Mouse (Mus musculus) stomach, embryonic 14.5 days (tissue): ENCODE measurements at regions not wholly inside any gene's neighbourhood (a gene's known extent, or its start where the extent isn't known, plus 50 kb on each side); places are given as distances from the start of the nearest gene placed in this dataset.

ENCODE experiments used
- ATAC-seq: fragments of 200-750 bp; cut with Nextera tagmentation; 2 replicates; pipeline ENCODE4 v1.8.0; 2017; ENCODE audit warnings: low read depth, moderate TSS enrichment; ENCODE audit not compliant: insufficient number of reproducible peaks, insufficient read depth, low FRiP score
- H3K27ac ChIP-seq: fragments of 300-500 bp; sonication (generic); 2 replicates; pipeline ENCODE4 v1.5.1; 2014; ENCODE audit warnings: mild to moderate bottlenecking, low read length, moderate library complexity, mixed read lengths
- H3K27me3 ChIP-seq: fragments of 300-500 bp; sonication (generic); 2 replicates; pipeline ENCODE4 v1.6.1; 2014; ENCODE audit warnings: low read length, control low read depth, mixed read lengths; ENCODE audit not compliant: control insufficient read depth, insufficient read depth
- H3K36me3 ChIP-seq: fragments of 300-500 bp; sonication (generic); 2 replicates; pipeline ENCODE4 v1.6.1; 2014; ENCODE audit warnings: mild to moderate bottlenecking, control low read depth, low read length, moderate library complexity, mixed read lengths; ENCODE audit not compliant: control insufficient read depth, insufficient read depth
- H3K4me1 ChIP-seq: fragments of 300-500 bp; sonication (generic); 2 replicates; pipeline ENCODE4 v1.6.1; 2014; ENCODE audit warnings: low read length, control low read depth, mixed read lengths; ENCODE audit not compliant: control insufficient read depth, insufficient read depth
- H3K4me2 ChIP-seq: fragments of 300-500 bp; sonication (generic); replicated peaks from 2 replicates; pipeline ENCODE4 v1.6.1; 2014; ENCODE audit warnings: low read depth, low read length, control low read depth
- H3K4me3 ChIP-seq: fragments of 300-500 bp; sonication (generic); 2 replicates; pipeline ENCODE4 v1.5.1; 2014; ENCODE audit warnings: low read depth, low read length, control low read depth
- H3K9ac ChIP-seq: fragments of 300-500 bp; sonication (generic); replicated peaks from 2 replicates; pipeline ENCODE4 v1.6.1; 2014; ENCODE audit warnings: low read depth, mild to moderate bottlenecking, control low read depth, low read length, moderate library complexity, mixed read lengths
- H3K9me3 ChIP-seq: fragments of 300-500 bp; sonication (generic); 2 replicates; pipeline ENCODE4 v1.6.1; 2016; ENCODE audit warnings: low read depth, low read length, control low read depth; ENCODE audit not compliant: control insufficient read depth
- WGBS: fragments of 180-500 bp; shearing (Covaris S2); extraction: QIAGEN DNeasy Blood & Tissue Kit; methylation state at CpG from one replicate; pipeline ENCODE4 v1.1.7; 2014; 5-methylcytosine and 5-hydroxymethylcytosine counted together

- Histone ChIP-seq H3K27ac (no peak overlapping the region), H3K9me3 (no peaks in the 10 kb centered on the region), H3K27me3 (no peaks in the 10 kb centered on the region), H3K9ac (no peak overlapping the region), H3K4me1 (no peaks in the 10 kb centered on the region), H3K4me3 (no peak overlapping the region), H3K4me2 (no peak overlapping the region), H3K36me3 (no peaks in the 10 kb centered on the region)
- WGBS: 62% methylated on average over 2 of the region's 2 CpGs
- no peak for ATAC-seq
These were observed 52.8 kb upstream of the Eci2 start for GRCm38 (mm10) chr13:35079685-35080084.

GRCm38 (mm10) chr13:35085386-35085785 lies 58.5 kb upstream of the Eci2 start:
- no peaks in the 10 kb centered on the region for H3K9me3 ChIP-seq
- no peak for ATAC-seq
- 71% methylated on average over 3 of the region's 3 CpGs for WGBS
- no peak overlapping the region for H3K9ac ChIP-seq
- H3K36me3 ChIP-seq: no peaks in the 10 kb centered on the region
- H3K4me3 ChIP-seq: no peak overlapping the region
- no peak overlapping the region for H3K4me2 ChIP-seq
- H3K27ac ChIP-seq: no peak overlapping the region
- H3K4me1 ChIP-seq: no peaks in the 10 kb centered on the region
- H3K27me3 ChIP-seq: no peaks in the 10 kb centered on the region

GRCm38 (mm10) chr13:35087246-35088040 lies 60.5 kb upstream of the Eci2 start:
- H3K27ac ChIP-seq: no peak overlapping the region
- ATAC-seq: no peak
- H3K36me3 ChIP-seq: no peaks in the 10 kb centered on the region
- H3K4me2 ChIP-seq: no peak overlapping the region
- H3K9me3 ChIP-seq: no peaks in the 10 kb centered on the region
- no peak overlapping the region for H3K4me3 ChIP-seq
- H3K4me1 ChIP-seq: no peaks in the 10 kb centered on the region
- H3K27me3 ChIP-seq: no peaks in the 10 kb centered on the region
- no peak overlapping the region for H3K9ac ChIP-seq
- 82% methylated on average over 6 of the region's 6 CpGs for WGBS

GRCm38 (mm10) chr13:35091155-35091554 lies 64.3 kb upstream of the Eci2 start:
- no peak overlapping the region for H3K4me3 ChIP-seq
- H3K9ac ChIP-seq: no peak overlapping the region
- 83% methylated on average over 3 of the region's 3 CpGs for WGBS
- no peak for ATAC-seq
- no peak overlapping the region for H3K27ac ChIP-seq
- no peaks in the 10 kb centered on the region for H3K27me3 ChIP-seq
- no peak overlapping the region for H3K4me2 ChIP-seq
- no peaks in the 10 kb centered on the region for H3K4me1 ChIP-seq
- no peaks in the 10 kb centered on the region for H3K9me3 ChIP-seq
- no peaks in the 10 kb centered on the region for H3K36me3 ChIP-seq

GRCm38 (mm10) chr13:35119782-35120181 lies 92.9 kb upstream of the Eci2 start:
- WGBS: 23% methylated on average over 1 of the region's 1 CpGs
- H3K9me3 ChIP-seq: no peaks in the 10 kb centered on the region
- ATAC-seq: no peak
- no peak overlapping the region for H3K9ac ChIP-seq
- H3K27ac ChIP-seq: no peak overlapping the region
- no peaks in the 10 kb centered on the region for H3K27me3 ChIP-seq
- no peaks in the 10 kb centered on the region for H3K36me3 ChIP-seq
- no peaks in the 10 kb centered on the region for H3K4me1 ChIP-seq
- H3K4me2 ChIP-seq: no peak overlapping the region
- no peak overlapping the region for H3K4me3 ChIP-seq

- no peaks in the 10 kb centered on the region for H3K9me3 ChIP-seq
- 50% methylated on average over 2 of the region's 2 CpGs for WGBS
- H3K27me3 ChIP-seq: no peaks in the 10 kb centered on the region
- H3K4me1 ChIP-seq: no peaks in the 10 kb centered on the region
- H3K4me2 ChIP-seq: no peak overlapping the region
- no peak for ATAC-seq
- no peak overlapping the region for H3K4me3 ChIP-seq
- no peaks in the 10 kb centered on the region for H3K36me3 ChIP-seq
- no peak overlapping the region for H3K27ac ChIP-seq
- H3K9ac ChIP-seq: no peak overlapping the region
These were observed 102.6 kb upstream of the Eci2 start for GRCm38 (mm10) chr13:35129475-35129874.

GRCm38 (mm10) chr13:35131272-35132185 lies 104.6 kb upstream of the Eci2 start:
- WGBS: 69% methylated on average over 8 of the region's 8 CpGs
- Histone ChIP-seq H3K36me3 (no peaks in the 10 kb centered on the region), H3K9me3 (no peaks in the 10 kb centered on the region), H3K27me3 (no peaks in the 10 kb centered on the region), H3K4me1 (no peaks in the 10 kb centered on the region), H3K27ac (no peak overlapping the region), H3K4me3 (no peak overlapping the region), H3K4me2 (no peak overlapping the region), H3K9ac (no peak overlapping the region)
- no peak for ATAC-seq

- no peak for ATAC-seq
- H3K4me3 ChIP-seq: no peak overlapping the region
- no peaks in the 10 kb centered on the region for H3K27me3 ChIP-seq
- no peak overlapping the region for H3K9ac ChIP-seq
- H3K36me3 ChIP-seq: no peaks in the 10 kb centered on the region
- no peak overlapping the region for H3K4me2 ChIP-seq
- 69% methylated on average over 1 of the region's 1 CpGs for WGBS
- no peak overlapping the region for H3K27ac ChIP-seq
- no peaks in the 10 kb centered on the region for H3K9me3 ChIP-seq
- no peaks in the 10 kb centered on the region for H3K4me1 ChIP-seq
These were observed 124.7 kb upstream of the Eci2 start for GRCm38 (mm10) chr13:35151629-35152028.
